Comparison of ENCODE assay signal across 8 mouse cellular contexts in the genomic region with DNA sequence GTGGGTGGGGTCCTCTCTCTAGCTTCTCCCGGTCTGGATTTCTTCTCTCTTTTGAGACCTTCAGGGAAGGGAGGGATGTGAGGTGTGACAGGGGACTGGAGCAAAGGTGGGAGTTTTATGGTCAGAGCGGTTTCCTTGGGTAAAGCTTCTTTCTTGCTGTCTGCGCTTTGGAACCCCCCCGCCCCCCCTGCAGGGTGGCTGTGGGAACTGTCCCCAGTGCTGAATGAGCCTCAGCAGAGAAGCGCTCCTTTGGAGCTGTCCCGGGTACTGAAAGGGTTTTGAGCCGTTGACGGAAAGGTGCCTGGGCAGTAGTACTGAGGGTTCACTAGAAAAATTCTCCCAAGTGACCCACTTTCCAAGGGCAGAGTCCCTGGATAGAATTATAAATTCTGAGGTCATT. TPM values are rescaled to one million over a fixed set of nuclear protein-coding genes. Genes with fewer than 3 reads are reported as not detected.
A peak's percentile ranks its signal among the peaks of the same experiment; 100 is the strongest.
DNase-seq lines count a peak whose midpoint lies in the region; ATAC-seq and TF ChIP-seq lines count a peak whose summit lies in the region.

No protein-coding gene starts in this region.

- peak; percentile 38 to 73 for DNase-seq in heart, adult 18-20 months
- peak; percentile 56 for DNase-seq in A20 (ENCODE audit: low read depth, low spot score)
- DNase-seq in adrenal gland, postnatal 25 days, result peak; percentile 75
- peak; percentile 64 for DNase-seq in gastrocnemius, postnatal 14 days
- DNase-seq in liver, embryonic 11.5 days (ENCODE audit: low spot score), result peak; percentile 64
- no peak for DNase-seq in layer of hippocampus, adult 9-11 months

- no peak for TF ChIP-seq CTCF in olfactory bulb, adult 2 months (IDR thresholded peaks at IDR 0.05; ENCODE audit: insufficient read depth, low read depth, low read length)

- H3K27me3 ChIP-seq in heart, embryonic 12.5 days (replicated peaks), result peaks cover 76% of the 10 kb centered on the region
- H3K27me3 ChIP-seq in liver, embryonic 11.5 days (replicated peaks; ENCODE audit: control insufficient read depth, insufficient read depth, low read length), result peaks cover 45% of the 10 kb centered on the region

- H3K36me3 ChIP-seq in heart, embryonic 12.5 days, result no peaks in the 10 kb centered on the region
- no peaks in the 10 kb centered on the region for H3K36me3 ChIP-seq in liver, embryonic 11.5 days (ENCODE audit: control insufficient read depth, insufficient read depth, low read length)

- no peak overlapping the region for H3K4me3 ChIP-seq in heart, embryonic 12.5 days
- H3K4me3 ChIP-seq in liver, embryonic 11.5 days (ENCODE audit: low read depth, low read length), result no peak overlapping the region
- H3K4me3 ChIP-seq in olfactory bulb, adult 2 months (ENCODE audit: insufficient read depth, low read depth, low read length), result peak overlapping the region; percentile 35

- no peak overlapping the region for H3K27ac ChIP-seq in heart, embryonic 12.5 days (ENCODE audit: poor library complexity, severe bottlenecking)
- H3K27ac ChIP-seq in liver, embryonic 11.5 days (ENCODE audit: low read depth, low read length), result no peak overlapping the region
- H3K27ac ChIP-seq in olfactory bulb, adult 2 months (ENCODE audit: insufficient read depth, low read depth, low read length), result peak overlapping the region; percentile 78

- H3K4me1 ChIP-seq in heart, embryonic 12.5 days (replicated peaks), result peaks cover 9% of the 10 kb centered on the region
- peaks cover 6% of the 10 kb centered on the region for H3K4me1 ChIP-seq in liver, embryonic 11.5 days (replicated peaks; ENCODE audit: control insufficient read depth, insufficient read depth, low read length)
- peaks cover 44% of the 10 kb centered on the region for H3K4me1 ChIP-seq in olfactory bulb, adult 2 months (ENCODE audit: control insufficient read depth, insufficient read depth, low read length)

- WGBS in heart, embryonic 12.5 days, result under 1% methylated on average over 8 of the region's 8 CpGs
- 2% methylated on average over 8 of the region's 8 CpGs for WGBS in liver, embryonic 11.5 days
- 12% methylated on average over 8 of the region's 8 CpGs for WGBS in olfactory bulb, adult 2 months

- TF ChIP-seq POLR2A in olfactory bulb, adult 2 months (IDR thresholded peaks at IDR 0.05; ENCODE audit: insufficient read depth, low read depth, low read length), result no peak

- H3K4me2 ChIP-seq in heart, embryonic 12.5 days, result no peak overlapping the region
- no peak overlapping the region for H3K4me2 ChIP-seq in liver, embryonic 11.5 days

- intact Hi-C loops in gastrocnemius, postnatal 14 days (cut with DNase I; ENCODE audit: low total_unique reads), result no loop called here

- no peak for ATAC-seq in heart, embryonic 12.5 days (ENCODE audit: insufficient number of reproducible peaks, low FRiP score)
- no peak for ATAC-seq in liver, embryonic 11.5 days (replicated peaks; ENCODE audit: low FRiP score)

- no peak overlapping the region for H3K9ac ChIP-seq in heart, embryonic 12.5 days
- no peak overlapping the region for H3K9ac ChIP-seq in liver, embryonic 11.5 days (ENCODE audit: low read depth, low read length)

- no peaks in the 10 kb centered on the region for H3K9me3 ChIP-seq in heart, embryonic 12.5 days (replicated peaks)
- no peaks in the 10 kb centered on the region for H3K9me3 ChIP-seq in liver, embryonic 11.5 days (ENCODE audit: control insufficient read depth, low read length)

RNA-seq across cellular contexts. Expression of gene Dlgap3, which starts 4.5 kb away (rescaled TPM):
- under 1 TPM; 0.05 to 0.17 TPM for total RNA-seq in heart, adult 18-20 months (2021)
- 0.73 and 0.95 TPM in 2 replicates for polyA plus RNA-seq in heart, embryonic 12.5 days (2016; fragmentation: Nextera tagmentation; extraction: Ambion mirVana)
- total RNA-seq in adrenal gland, postnatal 25 days (2021), result 4.5 and 6.0 TPM in 2 replicates
- total RNA-seq in gastrocnemius, postnatal 14 days (2021), result under 1 TPM; 0.18 to 0.27 TPM
- 1.1 and 1.4 TPM in 2 replicates for polyA plus RNA-seq in liver, embryonic 11.5 days (2014; fragmentation: Nextera tagmentation; extraction: Ambion mirVana)
- polyA plus RNA-seq in olfactory bulb, adult 2 months (2012; ENCODE audit: insufficient read depth, insufficient read length, low replicate concordance, missing spikeins), result not detected in 2 replicates

RNA-seq across cellular contexts. Expression of gene Tmem35b, which starts 50.0 kb away (rescaled TPM):
- 1 to 10 TPM; 1.7 to 2.3 TPM for total RNA-seq in heart, adult 18-20 months (2021)
- 13.7 and 14.9 TPM in 2 replicates for polyA plus RNA-seq in heart, embryonic 12.5 days (2016; fragmentation: Nextera tagmentation; extraction: Ambion mirVana)
- total RNA-seq in adrenal gland, postnatal 25 days (2021), result 26.2 and 30.3 TPM in 2 replicates
- 1 to 10 TPM in 1 of 2 experiments, under 1 TPM in 1; 0.94 to 1.1 TPM for total RNA-seq in gastrocnemius, postnatal 14 days (2021)
- polyA plus RNA-seq in liver, embryonic 11.5 days (2014; fragmentation: Nextera tagmentation; extraction: Ambion mirVana), result 11.7 and 14.1 TPM in 2 replicates
- not detected in 2 replicates for polyA plus RNA-seq in olfactory bulb, adult 2 months (2012; ENCODE audit: insufficient read depth, insufficient read length, low replicate concordance, missing spikeins)
